Mouse (Mus musculus) bone marrow macrophage, adult 2 months (primary cell): ENCODE results near the gene Phykpl. TPM values are rescaled to one million over a fixed set of nuclear protein-coding genes. Genes with fewer than 3 reads are reported as not detected.

Experiments
- H3K27ac ChIP-seq: 2 replicates; pipeline ENCODE4 v1.5.1; 2012; ENCODE audit warnings: low read depth, low read length; ENCODE audit not compliant: insufficient read depth
- H3K4me1 ChIP-seq: 2 replicates; pipeline ENCODE4 v1.6.1; 2012; ENCODE audit warnings: low read length; ENCODE audit not compliant: control insufficient read depth, insufficient read depth
- H3K4me3 ChIP-seq: 2 replicates; pipeline ENCODE4 v1.5.1; 2012; ENCODE audit warnings: mild to moderate bottlenecking, low read length, moderate library complexity; ENCODE audit not compliant: insufficient read depth
- CTCF ChIP-seq: IDR thresholded peaks from 2 replicates; pipeline ENCODE4 v1.5.1; 2012; ENCODE audit warnings: low read depth, mild to moderate bottlenecking, low read length, moderate library complexity
- POLR2A ChIP-seq: IDR thresholded peaks from 2 replicates; pipeline ENCODE4 v1.6.1; 2012; ENCODE audit warnings: mild to moderate bottlenecking, low read depth, low read length, borderline replicate concordance
- polyA plus RNA-seq: library from polyadenylated mRNA; stranded (reverse); fragments of >200 nt; gene quantifications from 2 replicates; pipeline ENCODE4 v1.2.4, GENCODE M21; 2012; ENCODE audit not compliant: missing spikeins, insufficient read depth, insufficient read length

The Phykpl gene
- polyA plus RNA-seq, 1 experiment, result 8.4 TPM

DNA sequence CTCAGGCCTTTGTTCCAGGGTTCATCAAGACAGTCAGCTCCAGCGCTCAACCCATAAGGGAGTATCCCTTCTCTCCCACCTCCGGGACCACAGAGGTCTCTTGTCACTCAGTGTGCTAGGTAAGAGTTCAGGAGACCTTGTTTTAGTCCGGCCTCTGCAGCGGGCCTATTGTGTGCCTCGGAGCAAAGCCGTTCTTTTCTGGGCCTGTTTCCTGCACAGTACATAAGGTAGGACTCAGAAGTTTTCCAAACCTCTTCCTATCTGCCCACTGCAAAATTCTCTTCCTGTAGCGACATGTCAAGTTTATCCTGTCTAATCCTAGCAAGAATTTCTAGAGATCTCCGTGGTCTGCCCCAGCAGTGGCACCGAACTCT is 513 bp upstream of the Phykpl start:
- H3K4me3 ChIP-seq, result peak overlapping the region; percentile 80
- peaks cover 29% of the 10 kb centered on the region for H3K4me1 ChIP-seq
- TF ChIP-seq POLR2A (no peak), CTCF (0 out of 2 replicates have a peak, but pooled peaks have one; percentile 6)
- peak overlapping the region; percentile 80 for H3K27ac ChIP-seq

DNA sequence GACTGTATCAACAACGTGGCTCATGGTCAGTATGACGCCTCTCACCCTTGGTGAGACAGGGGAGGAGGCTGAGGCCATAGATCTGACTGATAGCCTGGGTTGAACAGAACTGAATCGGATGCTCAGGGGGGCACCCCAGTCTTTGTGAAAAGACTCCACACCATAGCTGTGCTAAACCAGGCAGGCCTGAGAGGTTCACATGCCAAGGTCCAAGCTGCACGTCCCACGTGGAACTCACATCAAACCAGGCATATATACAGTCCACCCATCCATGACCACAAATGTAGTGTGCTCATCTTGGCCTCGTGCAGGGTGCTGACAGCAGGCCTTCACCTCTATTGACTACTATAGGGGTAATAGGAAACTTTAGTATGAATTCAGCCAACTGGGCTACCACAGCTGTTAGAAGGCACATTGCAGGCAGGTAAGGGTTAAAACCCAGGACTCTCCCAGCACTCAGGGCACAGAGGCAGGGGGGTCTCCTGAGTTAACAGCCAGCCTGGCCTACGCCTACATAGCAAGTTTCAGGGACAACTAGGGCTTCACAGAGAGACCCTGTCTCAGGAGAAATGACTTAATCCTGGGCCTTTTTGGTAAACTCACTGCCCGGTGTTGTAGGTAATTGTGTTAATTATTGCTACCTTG is 1.2 kb downstream of the Phykpl start:
- no peak overlapping the region for H3K27ac ChIP-seq
- peaks cover 26% of the 10 kb centered on the region for H3K4me1 ChIP-seq
- TF ChIP-seq POLR2A (no peak), CTCF (no peak)
- H3K4me3 ChIP-seq, result peak overlapping the region; percentile 71

- TF ChIP-seq CTCF (no peak), POLR2A (no peak)
- H3K4me3 ChIP-seq, result no peak overlapping the region
- peaks cover 20% of the 10 kb centered on the region for H3K4me1 ChIP-seq
- no peak overlapping the region for H3K27ac ChIP-seq
Measured at GRCm38 (mm10) chr11:51586411-51586810, 1.9 kb downstream of the Phykpl start.

DNA sequence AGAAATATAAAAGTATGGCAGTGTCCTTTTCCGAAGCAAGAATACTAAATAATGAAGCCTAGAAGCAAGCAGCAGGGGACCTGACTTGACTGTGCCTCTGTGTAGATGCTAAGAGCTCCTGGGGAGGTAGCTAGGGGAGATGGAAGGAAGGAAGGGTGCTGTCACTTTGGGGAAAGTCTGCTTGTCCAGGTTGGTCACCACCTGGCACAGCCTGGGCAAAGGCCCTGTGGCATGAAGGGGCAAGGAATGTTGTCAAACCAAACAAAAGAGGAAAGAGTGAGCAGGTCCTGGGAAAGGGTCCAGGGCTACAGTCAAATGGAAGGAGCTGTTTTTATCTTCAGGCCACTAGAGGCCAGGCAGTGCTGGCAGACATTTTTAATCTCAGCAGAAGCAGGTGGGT is 2.5 kb downstream of the Phykpl start:
- Histone ChIP-seq H3K4me3 (no peak overlapping the region), H3K27ac (no peak overlapping the region), H3K4me1 (peaks cover 14% of the 10 kb centered on the region)
- no peak for TF ChIP-seq POLR2A
- TF ChIP-seq CTCF, result no peak

- H3K27ac ChIP-seq, result no peak overlapping the region
- peaks cover 8% of the 10 kb centered on the region for H3K4me1 ChIP-seq
- TF ChIP-seq POLR2A (no peak), CTCF (no peak)
- H3K4me3 ChIP-seq, result no peak overlapping the region
Measured at GRCm38 (mm10) chr11:51588833-51589232, 4.3 kb downstream of the Phykpl start.

- TF ChIP-seq POLR2A (no peak), CTCF (no peak)
- Histone ChIP-seq H3K4me3 (no peak overlapping the region), H3K4me1 (peaks cover 10% of the 10 kb centered on the region), H3K27ac (no peak overlapping the region)
Measured at GRCm38 (mm10) chr11:51590002-51590401, 5.4 kb downstream of the Phykpl start.

DNA sequence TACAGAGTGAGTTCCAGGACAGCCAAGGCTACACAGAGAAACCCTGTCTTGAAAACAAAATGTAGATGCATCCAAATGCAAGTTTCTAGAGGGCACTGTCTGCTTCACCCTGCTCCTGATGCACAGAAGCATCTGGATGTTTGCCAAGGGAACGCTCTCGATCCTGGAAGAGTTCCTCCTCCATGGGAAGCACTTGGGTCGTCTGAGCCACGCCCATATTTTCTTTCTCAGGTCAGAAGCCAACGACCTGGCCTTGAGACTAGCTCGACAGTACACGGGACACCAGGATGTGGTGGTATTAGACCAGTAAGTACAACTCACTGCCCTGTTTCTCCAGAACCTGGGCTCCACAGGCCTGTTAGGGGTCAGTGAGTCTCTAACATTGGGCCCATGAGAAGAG is 6.6 kb downstream of the Phykpl start:
- Histone ChIP-seq H3K4me1 (peaks cover 18% of the 10 kb centered on the region), H3K4me3 (no peak overlapping the region), H3K27ac (no peak overlapping the region)
- TF ChIP-seq POLR2A (no peak), CTCF (no peak)

GRCm38 (mm10) chr11:51591915-51592314 is 7.4 kb downstream of the Phykpl start:
- TF ChIP-seq POLR2A, result no peak
- no peak for TF ChIP-seq CTCF
- Histone ChIP-seq H3K4me1 (peaks cover 17% of the 10 kb centered on the region), H3K27ac (no peak overlapping the region), H3K4me3 (no peak overlapping the region)

DNA sequence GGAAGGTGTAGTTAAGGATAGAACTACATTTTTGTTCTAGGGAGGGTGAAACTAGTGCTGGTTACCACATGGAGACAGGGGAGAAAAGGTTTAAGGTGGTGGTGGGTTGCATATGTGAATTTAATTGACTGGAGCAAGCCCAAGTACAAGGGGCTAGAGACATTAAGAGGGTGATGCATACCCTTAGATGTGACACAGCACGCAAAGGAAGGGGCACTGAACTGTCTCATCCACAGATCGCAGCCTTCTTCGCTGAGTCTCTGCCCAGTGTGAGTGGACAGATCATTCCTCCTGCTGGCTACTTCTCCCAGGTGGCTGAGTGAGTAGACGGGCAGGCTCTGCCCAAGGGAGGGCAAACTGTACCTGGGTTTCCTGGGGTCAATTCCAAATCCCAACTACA is 8.8 kb downstream of the Phykpl start:
- peaks cover 19% of the 10 kb centered on the region for H3K4me1 ChIP-seq
- H3K27ac ChIP-seq, result no peak overlapping the region
- TF ChIP-seq CTCF (no peak), POLR2A (no peak)
- H3K4me3 ChIP-seq, result no peak overlapping the region

DNA sequence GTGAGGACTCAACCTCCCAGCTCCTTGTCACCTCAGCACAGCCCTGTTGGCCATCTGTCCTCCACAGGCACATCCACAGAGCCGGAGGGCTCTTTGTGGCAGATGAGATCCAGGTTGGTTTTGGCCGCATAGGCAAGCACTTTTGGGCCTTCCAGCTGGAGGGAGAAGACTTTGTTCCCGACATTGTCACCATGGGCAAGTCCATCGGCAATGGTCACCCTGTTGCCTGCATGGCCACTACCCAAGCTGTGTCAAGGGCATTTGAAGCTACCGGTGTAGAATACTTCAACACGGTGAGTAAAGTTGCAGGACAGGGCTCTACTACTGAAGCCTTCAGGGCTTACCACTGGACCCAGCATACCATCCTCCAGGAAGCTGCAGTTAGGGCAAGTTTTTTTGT is 9.3 kb downstream of the Phykpl start:
- H3K4me1 ChIP-seq, result peaks cover 19% of the 10 kb centered on the region
- TF ChIP-seq POLR2A (no peak), CTCF (no peak)
- no peak overlapping the region for H3K4me3 ChIP-seq
- no peak overlapping the region for H3K27ac ChIP-seq
